Mouse (Mus musculus) macrophage (primary cell): ENCODE data around the gene Gm3435. TPM values are rescaled to one million over a fixed set of nuclear protein-coding genes. Genes with fewer than 3 reads are reported as not detected.
A peak's percentile ranks its signal among the peaks of the same experiment; 100 is the strongest.
"Not testable (repeated sequence)": the region's sequence is repeated elsewhere in the genome, so short reads cannot be mapped to it uniquely, and the experiment has no call there.

Source experiments
- H3K27ac ChIP-seq: fragments of 350-480 bp; formaldehyde crosslinking; 2 replicates; pipeline ENCODE4 v1.9.0; 2021
- H3K36me3 ChIP-seq: fragments of 350-480 bp; formaldehyde crosslinking; 2 replicates; pipeline ENCODE4 v1.9.0; 2021; ENCODE audit errors: inconsistent target
- H3K4me3 ChIP-seq: fragments of 350-480 bp; formaldehyde crosslinking; 2 replicates; pipeline ENCODE4 v1.9.0; 2021; ENCODE audit errors: inconsistent target
- H3K79me2 ChIP-seq: fragments of 350-480 bp; formaldehyde crosslinking; 2 replicates; pipeline ENCODE4 v1.9.0; 2021; ENCODE audit errors: inconsistent target
- WGBS: methylation state at CpG from one replicate; pipeline ENCODE4 v1.1.7; 2026; ENCODE audit warnings: inconsistent platforms; ENCODE audit not compliant: missing documents; 5-methylcytosine and 5-hydroxymethylcytosine counted together
- polyA plus RNA-seq: library from polyadenylated mRNA; stranded (reverse); fragments of 250-400 nt; gene quantifications from 3 replicates; pipeline ENCODE4 v1.2.4, GENCODE M21; 2018; ENCODE audit warnings: inconsistent platforms
- total RNA-seq, 78 experiments: library from RNA; depleted of rRNA; stranded (reverse); fragments of 250-400 nt; gene quantifications; 1 replicate in 9 of 78; 2 replicates in 24 of 78; 3 replicates in 43 of 78; 4 replicates in 2 of 78; pipeline ENCODE4 v1.2.4; 2018; ENCODE audit warnings: inconsistent platforms in 56 of 78

Gene Gm3435
- total RNA-seq (2018; cell fraction: chromatin; rRNA removed), result 10 to 100 TPM; 14.7 to 90.2 (median 52.6) TPM
- total RNA-seq (2018; cell fraction: cytosol; rRNA removed), result 1 to 10 TPM; 2.9 to 7.4 (median 4.8) TPM
- 10 to 100 TPM; 10.7 to 59.1 (median 27.7) TPM for total RNA-seq (2018; cell fraction: nucleus; rRNA removed)
- 2.4 to 5.5 TPM (median 2.7 TPM) in 3 replicates for polyA plus RNA-seq

- not testable (repeated sequence) for H3K27ac ChIP-seq, H3K4me3 ChIP-seq, H3K36me3 ChIP-seq, H3K79me2 ChIP-seq
- no CpG with 5 or more reads among the region's 60 CpGs for WGBS
Observed at GRCm38 (mm10) chr17:15009706-15010413, at the start of gene Gm3435. Gene Gm3435, plus strand, starts transcription at chr17:15010176.

- Histone ChIP-seq H3K36me3 (no peaks in the 10 kb centered on the region), H3K27ac (no peak overlapping the region), H3K79me2 (peaks cover 51% of the 10 kb centered on the region), H3K4me3 (peak overlapping the region; percentile 48)
- WGBS, result 2% methylated on average over 6 of the region's 23 CpGs
Observed at GRCm38 (mm10) chr17:14960520-14960919, 49.5 kb upstream of the Gm3435 start.

GRCm38 (mm10) chr17:14960951-14961556 is 48.9 kb upstream of the Gm3435 start, which contains the start of gene Phf10:
Gene Phf10, minus strand, starts transcription at chr17:14961273.
- not testable (repeated sequence) for H3K36me3 ChIP-seq
- WGBS, result 0% methylated on average over 19 of the region's 100 CpGs

GRCm38 (mm10) chr17:14961557-14962154 is 48.3 kb upstream of the Gm3435 start:
- H3K27ac ChIP-seq, H3K36me3 ChIP-seq, H3K4me3 ChIP-seq: not testable (repeated sequence)
- H3K79me2 ChIP-seq, result peaks cover 40% of the 10 kb centered on the region
- no CpG with 5 or more reads among the region's 44 CpGs for WGBS

More at GRCm38 (mm10) chr17:14960951-14961556, 48.9 kb upstream of the Gm3435 start, which contains the start of gene Phf10:
- Histone ChIP-seq H3K79me2 (peaks cover 46% of the 10 kb centered on the region), H3K4me3 (peak within 1 kb of the TSS; percentile 48)
- H3K27ac ChIP-seq, result not testable (repeated sequence)

GRCm38 (mm10) chr17:14968373-14968913 is 41.5 kb upstream of the Gm3435 start:
- H3K4me3 ChIP-seq, H3K27ac ChIP-seq, H3K36me3 ChIP-seq, H3K79me2 ChIP-seq: not testable (repeated sequence)
- WGBS, result no CpG with 5 or more reads among the region's 6 CpGs

- not testable (repeated sequence) for H3K36me3 ChIP-seq, H3K27ac ChIP-seq, H3K79me2 ChIP-seq, H3K4me3 ChIP-seq
- no CpG with 5 or more reads among the region's 7 CpGs for WGBS
Observed at GRCm38 (mm10) chr17:14977718-14978361, 32.1 kb upstream of the Gm3435 start.

- no CpG with 5 or more reads among the region's 60 CpGs for WGBS
- H3K27ac ChIP-seq, H3K4me3 ChIP-seq, H3K36me3 ChIP-seq, H3K79me2 ChIP-seq: not testable (repeated sequence)
Observed at GRCm38 (mm10) chr17:14978362-14979038, 31.5 kb upstream of the Gm3435 start, which contains the start of the genes 9030025P20Rik and Gm3417. Gene 9030025P20Rik, plus strand, starts transcription at chr17:14978468. Gene Gm3417, minus strand, starts transcription at chr17:14978790.

GRCm38 (mm10) chr17:14990116-14990702 is 19.8 kb upstream of the Gm3435 start:
- 0 out of 2 replicates have a peak overlapping the region, but pooled peaks have one; percentile 39 for H3K27ac ChIP-seq
- H3K79me2 ChIP-seq, H3K36me3 ChIP-seq, H3K4me3 ChIP-seq: not testable (repeated sequence)
- no CpG with 5 or more reads among the region's 5 CpGs for WGBS

GRCm38 (mm10) chr17:14992522-14993138 is 17.3 kb upstream of the Gm3435 start:
- not testable (repeated sequence) for H3K4me3 ChIP-seq, H3K27ac ChIP-seq, H3K79me2 ChIP-seq, H3K36me3 ChIP-seq
- WGBS, result no CpG with 5 or more reads among the region's 98 CpGs

- not testable (repeated sequence) for H3K4me3 ChIP-seq, H3K79me2 ChIP-seq, H3K27ac ChIP-seq, H3K36me3 ChIP-seq
- no CpG with 5 or more reads among the region's 47 CpGs for WGBS
Observed at GRCm38 (mm10) chr17:14993139-14993832, 16.7 kb upstream of the Gm3435 start.

GRCm38 (mm10) chr17:14994140-14994539 is 15.8 kb upstream of the Gm3435 start:
- H3K4me3 ChIP-seq, H3K79me2 ChIP-seq, H3K36me3 ChIP-seq, H3K27ac ChIP-seq: not testable (repeated sequence)
- no CpG with 5 or more reads among the region's 5 CpGs for WGBS

GRCm38 (mm10) chr17:15000047-15000446 is 9.9 kb upstream of the Gm3435 start:
- H3K79me2 ChIP-seq, H3K36me3 ChIP-seq, H3K4me3 ChIP-seq, H3K27ac ChIP-seq: not testable (repeated sequence)
- WGBS, result no CpG with 5 or more reads among the region's 4 CpGs

- not testable (repeated sequence) for H3K27ac ChIP-seq, H3K36me3 ChIP-seq, H3K4me3 ChIP-seq, H3K79me2 ChIP-seq
- no CpG with 5 or more reads among the region's 3 CpGs for WGBS
Observed at GRCm38 (mm10) chr17:15009088-15009487, 888 bp upstream of the Gm3435 start.
